Comparison of ENCODE assay signal across 1 mouse cellular context in genomic region chr9:56891517-56892011, GRCm38 (mm10).
TF ChIP-seq lines count a peak whose summit lies in the region.

No protein-coding gene starts in this region.

TF ChIP-seq in CH12.LX, 34 proteins besides CTCF, POLR2A, EP300 and RAD21 (continued from another document):
- no peak for TF ChIP-seq USF1 (IDR thresholded peaks at IDR 0.05; ENCODE audit: low read depth, low read length)
- TF ChIP-seq KAT2A (IDR thresholded peaks at IDR 0.05; ENCODE audit: insufficient replicate concordance, low read length) = no peak
- TF ChIP-seq MYC (IDR thresholded peaks at IDR 0.05; ENCODE audit: low read depth, low read length) = no peak
- TF ChIP-seq IRF4 (IDR thresholded peaks at IDR 0.05; ENCODE audit: low read depth, low read length) = peak; percentile 36; the same call in 1 of the 2 replicates
- TF ChIP-seq SMC3 (IDR thresholded peaks at IDR 0.05; ENCODE audit: low read depth, low read length) = peak; percentile 81
